ENCODE assay signal across 9 mouse cellular contexts in the genomic region with DNA sequence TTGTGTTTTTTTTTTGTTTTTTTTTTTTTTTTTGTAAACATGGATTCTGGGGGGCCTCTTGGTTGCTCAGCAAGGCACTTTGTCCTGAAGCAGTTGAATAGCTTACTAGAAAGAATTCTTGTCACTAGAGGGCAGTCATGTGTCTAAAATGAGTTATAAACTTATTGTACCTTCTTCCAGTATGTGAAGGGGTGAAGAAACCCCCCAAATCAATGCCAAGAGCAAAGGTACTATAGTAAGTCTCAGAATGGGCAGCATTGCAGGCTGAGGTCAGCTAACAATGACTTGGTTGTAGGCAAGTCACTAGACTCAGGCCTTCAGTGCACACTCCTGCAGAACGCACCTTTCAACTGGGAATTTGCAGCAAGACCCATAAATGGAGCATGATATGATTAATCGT. TPM values are rescaled to one million over a fixed set of nuclear protein-coding genes. Genes with fewer than 3 reads are reported as not detected.
DNase-seq lines count a peak whose midpoint lies in the region; ATAC-seq and TF ChIP-seq lines count a peak whose summit lies in the region.
"Had no signal": no experiment of that assay in that cellular context is flagged by ENCODE, and none has a peak within 500 bp of the region (broad histone marks: within the 10 kb centered on the region; RNA-seq: fewer than 3 reads in every experiment).

No protein-coding gene starts in this region.

- no peak overlapping the region for H3K4me3 ChIP-seq in lung, embryonic 14.5 days (ENCODE audit: low read depth, low read length)
- H3K4me3 ChIP-seq in forebrain, embryonic 15.5 days = no peak overlapping the region

- DNase-seq in frontal cortex, postnatal 25 days (ENCODE audit: low spot score in 2 of 2) = no peak
- DNase-seq in lung, embryonic 14.5 days = peak; percentile 91
- no peak for DNase-seq in lung, adult 18-20 months
- DNase-seq in adrenal gland, postnatal 25 days = no peak
- DNase-seq in adrenal gland, adult 2 months = no peak

- H3K27me3 ChIP-seq in lung, embryonic 14.5 days (ENCODE audit: insufficient read depth, low read length) = no peaks in the 10 kb centered on the region
- no peaks in the 10 kb centered on the region for H3K27me3 ChIP-seq in forebrain, embryonic 15.5 days

- no peak overlapping the region for H3K27ac ChIP-seq in lung, embryonic 14.5 days (ENCODE audit: low read depth)
- H3K27ac ChIP-seq in forebrain, embryonic 15.5 days (replicated peaks) = no peak overlapping the region

- H3K36me3 ChIP-seq in lung, embryonic 14.5 days (ENCODE audit: insufficient read depth) = peaks cover 37% of the 10 kb centered on the region
- peaks cover 36% of the 10 kb centered on the region for H3K36me3 ChIP-seq in forebrain, embryonic 15.5 days

- H3K9ac ChIP-seq in lung, embryonic 14.5 days = no peak overlapping the region
- no peak overlapping the region for H3K9ac ChIP-seq in forebrain, embryonic 15.5 days (replicated peaks)

- no peak overlapping the region for H3K4me2 ChIP-seq in lung, embryonic 14.5 days
- H3K4me2 ChIP-seq in forebrain, embryonic 15.5 days (replicated peaks) = no peak overlapping the region

- H3K4me1 ChIP-seq in lung, embryonic 14.5 days (ENCODE audit: insufficient read depth) = peaks cover 4% of the 10 kb centered on the region
- H3K4me1 ChIP-seq in forebrain, embryonic 15.5 days = peaks cover 8% of the 10 kb centered on the region

- WGBS in lung, embryonic 14.5 days = 84% methylated on average over 2 of the region's 2 CpGs
- 93% methylated on average over 2 of the region's 2 CpGs for WGBS in forebrain, embryonic 15.5 days

- peak; percentile 50 for TF ChIP-seq CTCF in lung, embryonic 14.5 days (IDR thresholded peaks at IDR 0.05; ENCODE audit: low read depth)

- ATAC-seq in frontal cortex, adult (ENCODE audit: low TSS enrichment) = peak; percentile 75
- no peak for ATAC-seq in lung, embryonic 14.5 days (ENCODE audit: insufficient read depth)
- ATAC-seq in forebrain, embryonic 15.5 days (replicated peaks) = peak; percentile 39; the same call in 1 of the 2 replicates
- ATAC-seq in neutrophil, adult 5-6 weeks (ENCODE audit: extremely low read depth, insufficient number of reproducible peaks, low FRiP score, poor library complexity, severe bottlenecking) = peak; percentile 57; the same call in 1 of the 2 replicates

- no peaks in the 10 kb centered on the region for H3K9me3 ChIP-seq in lung, embryonic 14.5 days (ENCODE audit: low read depth, low read length)
- no peaks in the 10 kb centered on the region for H3K9me3 ChIP-seq in forebrain, embryonic 15.5 days
- H3K9me3 ChIP-seq: G1E had no signal

RNA-seq across cellular contexts. Expression of a gene that starts 5.4 kb away (rescaled TPM):
- polyA plus RNA-seq in lung, embryonic 14.5 days (2014; fragmentation: Nextera tagmentation; extraction: Ambion mirVana) = 31.2 and 33.3 TPM in 2 replicates
- 48.8 and 51.8 TPM in 2 replicates for polyA plus RNA-seq in forebrain, embryonic 15.5 days (2015; fragmentation: Nextera tagmentation; extraction: Ambion mirVana)
- total RNA-seq in neutrophil, adult 5-6 weeks (2017) = 196 and 202 TPM in 2 replicates
- 52.8 and 78.7 TPM in 2 replicates for total RNA-seq in adrenal gland, postnatal 25 days (2021)
- 10 to 100 TPM; 57.1 to 96.0 TPM for total RNA-seq in adrenal gland, adult 2 months (2021)
- 29.4 and 34.6 TPM in 2 replicates for polyA plus RNA-seq in adrenal gland, adult 2 months (2012; rRNA removed)

RNA-seq across cellular contexts. Expression of a gene that starts 12.4 kb away (rescaled TPM):
- polyA plus RNA-seq in lung, embryonic 14.5 days (2014; fragmentation: Nextera tagmentation; extraction: Ambion mirVana) = 51.4 and 60.1 TPM in 2 replicates
- polyA plus RNA-seq in forebrain, embryonic 15.5 days (2015; fragmentation: Nextera tagmentation; extraction: Ambion mirVana) = 50.1 and 59.7 TPM in 2 replicates
- 21.5 and 35.6 TPM in 2 replicates for total RNA-seq in neutrophil, adult 5-6 weeks (2017)
- total RNA-seq in adrenal gland, postnatal 25 days (2021) = 36.2 and 38.2 TPM in 2 replicates
- total RNA-seq in adrenal gland, adult 2 months (2021) = 10 to 100 TPM; 38.8 to 39.0 TPM
- 4.3 and 6.4 TPM in 2 replicates for polyA plus RNA-seq in adrenal gland, adult 2 months (2012; rRNA removed)
